Mouse (Mus musculus) liver, embryonic 16.5 days (tissue): ENCODE measurements at regions not wholly inside any gene's neighbourhood (a gene's known extent, or its start where the extent isn't known, plus 50 kb on each side); places are given as distances from the start of the nearest gene placed in this dataset.

ENCODE experiments used
- ATAC-seq: fragments of 200-750 bp; cut with Nextera tagmentation; 2 replicates; pipeline ENCODE4 v1.8.0; 2017; ENCODE audit warnings: low read depth, mild to moderate bottlenecking, moderate number of reproducible peaks, moderate library complexity
- H3K27ac ChIP-seq: fragments of 300-500 bp; sonication (generic); 2 replicates; pipeline ENCODE4 v1.5.1; 2014; ENCODE audit warnings: mild to moderate bottlenecking, low read length
- H3K27me3 ChIP-seq: fragments of 300-500 bp; sonication (generic); 2 replicates; pipeline ENCODE4 v1.6.1; 2014; ENCODE audit warnings: low read depth, low read length, mixed read lengths; ENCODE audit not compliant: control insufficient read depth, insufficient read depth
- H3K36me3 ChIP-seq: fragments of 300-500 bp; sonication (generic); 2 replicates; pipeline ENCODE4 v1.6.1; 2014; ENCODE audit warnings: mild to moderate bottlenecking; ENCODE audit not compliant: control insufficient read depth, insufficient read depth
- H3K4me1 ChIP-seq: fragments of 300-500 bp; sonication (generic); 2 replicates; pipeline ENCODE4 v1.6.1; 2014; ENCODE audit warnings: low read depth, low read length, mixed read lengths; ENCODE audit not compliant: control insufficient read depth
- H3K4me2 ChIP-seq: fragments of 300-500 bp; sonication (generic); 2 replicates; pipeline ENCODE4 v1.6.1; 2014; ENCODE audit warnings: low read depth, low read length, mixed read lengths
- H3K4me3 ChIP-seq: fragments of 300-500 bp; sonication (generic); 2 replicates; pipeline ENCODE4 v1.5.1; 2014; ENCODE audit warnings: low read depth, mild to moderate bottlenecking, low read length
- H3K9ac ChIP-seq: fragments of 300-500 bp; sonication (generic); 2 replicates; pipeline ENCODE4 v1.6.1; 2014; ENCODE audit warnings: low read depth, low read length
- H3K9me3 ChIP-seq: fragments of 300-500 bp; sonication (generic); replicated peaks from 2 replicates; pipeline ENCODE4 v1.6.1; 2016; ENCODE audit warnings: low read length; ENCODE audit not compliant: control insufficient read depth
- WGBS: fragments of 180-500 bp; shearing (Covaris S2); extraction: QIAGEN DNeasy Blood & Tissue Kit; methylation state at CpG from one replicate; pipeline ENCODE4 v1.1.7; 2014; ENCODE audit not compliant: insufficient replicate concordance; 5-methylcytosine and 5-hydroxymethylcytosine counted together

DNA sequence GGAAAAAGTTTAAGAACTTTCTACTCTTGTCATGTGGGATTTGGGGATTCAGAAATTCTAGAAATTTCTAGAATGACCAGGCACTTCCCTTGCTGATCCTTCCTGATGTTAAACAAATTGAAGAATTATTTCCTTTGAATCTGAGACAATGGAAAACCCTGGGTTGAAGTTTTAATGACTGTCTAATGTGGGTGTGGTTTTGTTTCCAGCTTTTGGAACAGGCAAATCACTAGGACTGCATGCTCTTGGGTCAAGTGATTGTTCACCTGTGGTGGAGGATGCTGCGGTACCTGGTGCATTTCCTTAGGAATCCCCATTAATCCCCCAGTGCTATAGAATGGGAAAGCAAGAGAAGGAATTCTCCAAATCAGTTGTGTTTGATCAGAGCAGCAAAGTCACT is 184.8 kb downstream of the Slc30a10 start:
- no peaks in the 10 kb centered on the region for H3K36me3 ChIP-seq
- no peak overlapping the region for H3K4me2 ChIP-seq
- H3K27ac ChIP-seq = no peak overlapping the region
- H3K9me3 ChIP-seq = no peaks in the 10 kb centered on the region
- no peaks in the 10 kb centered on the region for H3K4me1 ChIP-seq
- ATAC-seq = no peak
- 67% methylated on average over 1 of the region's 1 CpGs for WGBS
- no peak overlapping the region for H3K9ac ChIP-seq
- no peak overlapping the region for H3K4me3 ChIP-seq
- H3K27me3 ChIP-seq = no peaks in the 10 kb centered on the region

- no peak for ATAC-seq
- Histone ChIP-seq H3K4me3 (no peak overlapping the region), H3K9me3 (no peaks in the 10 kb centered on the region), H3K4me2 (no peak overlapping the region), H3K27me3 (no peaks in the 10 kb centered on the region), H3K36me3 (no peaks in the 10 kb centered on the region), H3K27ac (no peak overlapping the region), H3K9ac (no peak overlapping the region), H3K4me1 (no peaks in the 10 kb centered on the region)
- 59% methylated on average over 7 of the region's 7 CpGs for whole genome bisulfite sequencing
Measured at GRCm38 (mm10) chr1:185644026-185644425, 189.4 kb downstream of the Slc30a10 start.

DNA sequence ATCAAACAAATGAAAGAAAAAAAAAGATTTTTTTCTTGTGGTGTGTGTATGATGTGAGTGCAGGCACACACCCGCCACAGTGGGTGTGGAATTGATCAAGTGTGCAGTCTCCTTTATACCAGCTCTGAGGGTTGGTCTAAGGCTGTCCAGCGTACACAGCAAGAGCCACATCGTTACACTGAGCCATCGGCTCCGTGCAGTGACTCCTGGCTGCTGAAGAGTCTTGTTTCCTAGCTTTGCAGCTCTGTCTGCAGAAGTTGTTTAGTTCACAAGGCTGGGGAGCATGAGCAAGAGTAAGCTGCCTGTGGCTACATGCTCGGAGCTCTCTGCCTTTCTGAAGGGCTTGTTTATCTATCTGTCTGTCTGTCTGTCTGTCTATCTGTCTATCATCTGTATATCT is 193.5 kb downstream of the Slc30a10 start:
- Histone ChIP-seq H3K4me3 (no peak overlapping the region), H3K36me3 (no peaks in the 10 kb centered on the region), H3K4me1 (no peaks in the 10 kb centered on the region), H3K9me3 (no peaks in the 10 kb centered on the region), H3K4me2 (no peak overlapping the region), H3K27ac (no peak overlapping the region), H3K27me3 (no peaks in the 10 kb centered on the region), H3K9ac (no peak overlapping the region)
- ATAC-seq = no peak
- 64% methylated on average over 6 of the region's 6 CpGs for WGBS

- Histone ChIP-seq H3K9ac (no peak overlapping the region), H3K4me1 (no peaks in the 10 kb centered on the region), H3K36me3 (no peaks in the 10 kb centered on the region), H3K4me3 (no peak overlapping the region), H3K27me3 (no peaks in the 10 kb centered on the region), H3K9me3 (no peaks in the 10 kb centered on the region), H3K27ac (no peak overlapping the region), H3K4me2 (no peak overlapping the region)
- no peak for ATAC-seq
- WGBS = 62% methylated on average over 4 of the region's 4 CpGs
Measured at GRCm38 (mm10) chr1:185648926-185649325, 194.3 kb downstream of the Slc30a10 start.

DNA sequence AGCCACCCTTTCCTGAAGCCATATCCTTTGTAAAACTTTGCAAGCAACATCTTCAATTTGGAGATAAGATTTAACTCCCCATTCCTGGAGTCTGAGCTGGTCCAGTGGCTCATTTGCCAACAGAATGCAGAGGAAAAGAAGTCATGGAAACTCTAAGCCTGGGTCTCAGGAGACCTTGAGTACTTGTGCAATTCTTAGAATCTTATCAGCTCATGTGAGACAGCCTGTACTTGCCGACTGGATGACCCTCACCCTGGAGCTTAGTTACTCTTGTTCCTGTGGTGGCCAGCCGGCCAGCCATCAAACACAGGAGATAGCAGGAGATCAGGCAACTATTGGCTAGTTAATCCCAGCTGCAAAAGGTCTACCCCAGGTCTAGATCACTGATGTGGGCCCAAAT is 196.3 kb downstream of the Slc30a10 start:
- Histone ChIP-seq H3K36me3 (no peaks in the 10 kb centered on the region), H3K9me3 (no peaks in the 10 kb centered on the region), H3K4me2 (no peak overlapping the region), H3K27me3 (no peaks in the 10 kb centered on the region), H3K27ac (no peak overlapping the region), H3K9ac (no peak overlapping the region), H3K4me1 (no peaks in the 10 kb centered on the region), H3K4me3 (no peak overlapping the region)
- no peak for ATAC-seq
- WGBS = 26% methylated on average over 2 of the region's 2 CpGs

DNA sequence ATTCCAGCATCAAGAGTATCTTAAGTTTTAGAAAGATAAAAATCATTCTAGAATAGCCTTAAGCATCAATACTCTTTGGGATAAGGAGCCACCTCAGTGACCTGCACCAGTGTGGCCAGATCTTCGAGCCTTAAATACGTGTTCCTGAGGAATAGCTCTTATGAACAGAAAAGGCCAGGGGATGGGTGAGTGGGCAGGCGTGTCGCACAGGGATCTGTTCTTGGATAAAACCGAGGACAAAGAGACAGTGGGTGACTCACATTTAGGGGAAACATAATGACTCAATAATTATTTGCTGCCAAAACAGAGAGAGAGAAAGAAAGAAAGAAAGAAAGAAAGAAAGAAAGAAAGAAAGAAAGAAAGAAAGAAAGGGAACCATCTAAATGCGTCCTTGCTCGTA is 200.4 kb downstream of the Slc30a10 start:
- H3K4me1 ChIP-seq = no peaks in the 10 kb centered on the region
- no peak for ATAC-seq
- WGBS = 64% methylated on average over 7 of the region's 7 CpGs
- no peak overlapping the region for H3K4me3 ChIP-seq
- H3K9ac ChIP-seq = no peak overlapping the region
- no peaks in the 10 kb centered on the region for H3K27me3 ChIP-seq
- no peak overlapping the region for H3K4me2 ChIP-seq
- H3K9me3 ChIP-seq = no peaks in the 10 kb centered on the region
- no peak overlapping the region for H3K27ac ChIP-seq
- no peaks in the 10 kb centered on the region for H3K36me3 ChIP-seq

DNA sequence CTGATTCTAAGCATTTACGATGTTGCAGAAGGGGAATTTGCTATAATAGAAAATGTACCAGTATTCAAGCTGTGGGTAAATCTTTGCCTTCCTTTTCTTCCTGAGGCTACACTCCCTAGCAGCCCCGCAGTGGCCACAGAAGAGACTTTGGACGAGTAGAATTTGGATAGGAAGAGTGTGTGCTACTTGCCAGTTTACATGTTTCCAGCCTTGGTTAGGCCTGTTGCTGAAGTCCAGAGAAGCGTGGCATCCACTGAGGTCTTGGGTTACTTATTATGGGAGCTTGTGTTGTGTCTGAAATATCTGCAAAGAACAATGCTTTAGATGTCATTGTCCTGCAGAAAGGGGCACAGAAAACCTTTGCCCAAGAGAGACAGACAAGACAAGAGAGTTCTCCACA is 200.8 kb downstream of the Slc30a10 start:
- 48% methylated on average over 4 of the region's 4 CpGs for WGBS
- Histone ChIP-seq H3K4me1 (no peaks in the 10 kb centered on the region), H3K4me3 (no peak overlapping the region), H3K9me3 (no peaks in the 10 kb centered on the region), H3K27ac (no peak overlapping the region), H3K4me2 (no peak overlapping the region), H3K36me3 (no peaks in the 10 kb centered on the region), H3K9ac (no peak overlapping the region), H3K27me3 (no peaks in the 10 kb centered on the region)
- ATAC-seq = no peak

DNA sequence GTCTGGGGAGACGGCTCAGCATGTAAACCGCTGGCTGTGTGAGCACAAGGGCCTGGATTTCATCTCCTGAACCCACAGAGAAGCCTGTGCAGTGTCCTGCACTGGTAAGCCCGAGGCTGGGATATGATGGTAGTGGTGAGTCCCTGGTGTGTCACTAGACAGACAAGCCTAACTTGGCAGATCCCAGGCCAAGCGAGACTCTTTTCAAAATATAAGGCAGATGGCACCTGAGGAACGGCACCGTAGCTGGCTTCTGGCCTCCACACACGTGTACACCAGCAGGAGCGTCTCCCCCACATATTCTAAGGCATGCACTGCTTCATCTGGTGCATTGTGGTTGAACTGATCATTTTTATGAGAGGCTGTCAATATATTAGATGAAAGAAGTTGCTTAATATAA is 202.6 kb downstream of the Slc30a10 start:
- Histone ChIP-seq H3K4me3 (no peak overlapping the region), H3K4me1 (no peaks in the 10 kb centered on the region), H3K9me3 (no peaks in the 10 kb centered on the region), H3K27ac (no peak overlapping the region), H3K27me3 (no peaks in the 10 kb centered on the region), H3K9ac (no peak overlapping the region), H3K4me2 (no peak overlapping the region), H3K36me3 (no peaks in the 10 kb centered on the region)
- ATAC-seq = no peak
- WGBS = 73% methylated on average over 8 of the region's 8 CpGs

DNA sequence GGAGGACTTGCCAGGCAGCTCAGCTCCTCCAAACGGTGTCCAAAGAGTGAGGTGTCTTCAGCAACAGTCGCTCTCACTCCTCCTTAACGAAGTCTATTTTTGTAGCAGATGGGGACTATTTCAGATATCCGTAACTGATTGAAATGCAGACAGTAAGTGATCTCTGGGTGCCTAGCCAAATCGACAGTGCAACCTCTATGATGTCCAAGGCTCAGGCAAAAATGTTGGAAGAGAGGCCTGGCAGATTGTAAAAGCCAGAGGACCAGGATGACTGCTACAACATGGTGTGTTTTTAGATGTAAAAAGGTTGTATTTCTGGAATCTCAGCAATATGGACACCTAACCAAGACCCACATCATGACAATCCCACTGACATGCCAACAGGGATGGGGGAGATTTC is 204.8 kb downstream of the Slc30a10 start:
- no peak overlapping the region for H3K4me2 ChIP-seq

DNA sequence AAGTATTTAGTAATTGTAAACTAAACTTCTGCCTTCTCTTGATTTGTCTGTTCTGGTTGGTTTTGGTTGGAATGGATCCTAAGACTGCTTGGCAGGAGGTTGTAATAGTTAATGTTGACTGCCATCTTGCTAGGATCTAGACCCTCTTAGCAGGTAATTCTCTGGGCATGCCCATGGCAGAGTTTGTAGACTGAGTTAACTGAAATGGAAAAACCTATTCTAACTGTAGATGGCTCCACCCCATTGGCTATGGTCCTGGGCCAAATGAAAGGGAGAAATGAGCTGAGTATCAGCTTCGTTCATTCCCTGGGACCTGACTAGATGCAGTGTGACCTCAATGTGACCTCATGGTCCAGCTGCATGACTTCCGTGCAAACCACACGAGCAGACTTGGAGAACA is 207.7 kb downstream of the Slc30a10 start:
- no peak overlapping the region for H3K9ac ChIP-seq
- no peak overlapping the region for H3K27ac ChIP-seq
- 50% methylated on average over 3 of the region's 3 CpGs for WGBS

More for the DNA sequence above, 204.8 kb downstream of the Slc30a10 start:
- no peak overlapping the region for H3K9ac ChIP-seq
- no peaks in the 10 kb centered on the region for H3K36me3 ChIP-seq
- WGBS = 58% methylated on average over 5 of the region's 5 CpGs
- H3K27me3 ChIP-seq = no peaks in the 10 kb centered on the region
- no peaks in the 10 kb centered on the region for H3K4me1 ChIP-seq
- ATAC-seq = no peak
- H3K9me3 ChIP-seq = no peaks in the 10 kb centered on the region
- no peak overlapping the region for H3K27ac ChIP-seq
- H3K4me3 ChIP-seq = no peak overlapping the region

More for the DNA sequence above, 207.7 kb downstream of the Slc30a10 start:
- Histone ChIP-seq H3K9me3 (no peaks in the 10 kb centered on the region), H3K27me3 (no peaks in the 10 kb centered on the region), H3K4me3 (no peak overlapping the region), H3K4me1 (no peaks in the 10 kb centered on the region), H3K4me2 (no peak overlapping the region), H3K36me3 (no peaks in the 10 kb centered on the region)
- ATAC-seq = no peak
